Mouse (Mus musculus) testis, postnatal 14 days (tissue): Measurements from ENCODE around the gene Zfp664.

Experiments used
- DNase-seq: peaks from one replicate; pipeline ENCODE4 v3.0.0; 2021; ENCODE audit warnings: low spot score

Zfp664 gene

DNA sequence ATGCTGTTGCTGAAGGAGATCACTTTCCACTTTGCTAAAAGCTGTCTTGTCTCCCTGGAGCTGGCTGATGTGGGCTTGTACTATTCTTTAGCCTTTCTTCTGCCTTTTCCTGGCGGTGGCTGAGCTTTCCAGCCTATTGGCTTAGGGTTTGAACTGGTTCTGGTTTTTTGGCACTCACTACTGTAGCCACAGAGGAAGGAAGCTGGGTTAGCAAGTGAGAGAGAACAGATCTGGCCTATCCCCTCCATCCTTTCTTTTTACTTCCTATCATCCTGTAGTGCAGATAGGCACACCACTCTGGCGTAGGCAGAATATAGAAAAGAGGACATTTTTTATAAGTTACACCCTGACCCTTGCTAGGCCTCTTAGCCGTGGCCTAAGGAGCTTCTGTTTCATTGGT lies 10.6 kb downstream of the Zfp664 start:
- no peak for DNase-seq

DNA sequence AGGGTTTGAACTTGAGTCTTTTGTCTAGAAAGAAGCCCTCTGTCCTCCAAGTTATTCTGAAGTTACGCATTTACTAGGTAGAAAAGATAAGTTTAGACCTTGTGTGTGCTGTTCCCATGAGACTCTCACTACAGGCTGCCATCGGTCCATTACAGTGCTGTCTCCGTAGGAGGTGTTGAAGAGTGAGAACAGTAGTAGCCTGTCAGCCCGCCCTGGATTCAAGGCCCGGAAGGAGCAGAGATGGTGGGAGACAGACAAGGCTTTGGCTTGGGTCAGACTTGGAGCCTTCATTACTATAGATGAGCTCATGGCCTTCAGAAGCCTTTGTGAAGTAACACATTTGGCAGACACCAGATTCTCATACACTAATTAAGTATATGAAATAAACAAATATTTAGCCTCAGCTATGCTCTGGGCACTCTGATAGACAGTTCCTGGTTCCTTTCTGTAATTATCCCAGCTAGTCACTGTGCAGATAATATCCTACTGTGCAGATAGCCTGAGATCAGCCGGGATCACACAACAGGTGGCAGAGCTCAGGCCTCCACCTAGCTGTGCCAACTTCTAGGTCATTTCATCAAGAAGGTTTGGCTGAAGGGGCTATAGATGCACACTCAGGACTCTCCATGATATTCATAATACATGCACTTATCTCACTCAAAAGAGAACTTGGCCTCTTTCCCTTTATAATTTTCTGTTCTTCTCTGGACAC lies 11.6 kb downstream of the Zfp664 start:
- DNase-seq = no peak

GRCm38 (mm10) chr5:124879251-124879650 lies 16.8 kb downstream of the Zfp664 start:
- no peak for DNase-seq

DNA sequence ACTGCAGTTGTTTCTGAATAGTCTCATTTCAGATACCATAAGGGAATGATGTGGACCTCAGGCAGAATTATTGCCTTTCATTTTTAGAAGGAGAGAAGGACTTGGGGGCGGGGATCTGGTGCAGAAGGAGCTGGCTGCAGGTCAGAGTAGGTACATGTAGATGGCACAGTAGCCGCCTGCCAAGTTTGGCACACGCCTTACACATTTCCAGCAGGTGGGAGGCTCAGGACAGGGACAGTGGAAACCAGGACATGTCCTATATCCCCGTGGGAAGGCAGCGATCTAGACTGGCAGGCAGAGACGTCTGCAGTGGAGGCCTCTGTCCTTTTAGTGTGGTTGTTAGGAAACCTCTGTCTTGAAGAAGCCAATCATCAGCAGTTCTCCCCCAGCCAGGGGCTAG lies 17.3 kb downstream of the Zfp664 start:
- no peak for DNase-seq

GRCm38 (mm10) chr5:124883877-124884276 lies 21.4 kb downstream of the Zfp664 start:
- no peak for DNase-seq

DNA sequence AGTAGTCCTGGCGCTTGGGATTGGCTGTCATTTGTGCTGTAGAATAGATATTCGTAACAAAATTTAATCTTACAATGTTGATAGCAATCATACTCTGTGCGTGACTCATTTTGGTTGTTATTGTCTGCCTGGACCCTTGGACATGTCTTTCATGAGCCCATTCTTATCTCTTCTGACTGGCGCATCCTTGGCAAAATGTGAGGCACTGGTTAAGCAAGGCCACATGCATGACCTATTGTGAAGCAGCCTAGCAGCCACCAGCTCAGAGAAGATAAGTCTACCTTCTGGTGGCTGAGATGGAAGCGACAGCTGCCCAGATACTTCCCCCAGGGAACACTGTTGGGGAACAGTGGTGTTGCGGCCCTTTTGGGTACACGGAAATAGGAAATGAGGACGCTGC lies 26.2 kb downstream of the Zfp664 start:
- DNase-seq = no peak

DNA sequence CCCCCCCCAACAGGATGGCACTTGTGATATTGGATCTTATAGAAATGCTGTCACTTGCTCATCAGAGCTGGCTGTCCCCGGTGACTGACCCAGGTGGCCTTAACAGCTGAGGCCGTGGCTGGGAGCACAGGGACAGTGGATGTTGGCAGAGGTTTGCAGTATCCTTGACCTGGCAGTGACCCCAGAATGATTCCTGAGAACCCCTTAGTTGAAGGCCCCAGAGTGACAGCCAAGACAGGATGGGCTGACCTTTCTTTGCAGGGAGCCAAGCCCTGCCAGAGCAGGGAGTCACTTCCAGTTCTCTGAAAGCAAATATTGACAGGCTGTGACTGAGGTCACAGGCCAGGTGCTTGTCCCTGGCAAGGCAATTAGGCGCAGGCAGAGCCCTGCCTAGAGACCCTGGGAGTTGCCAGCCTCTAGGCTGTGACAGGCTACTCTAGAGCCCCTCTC lies 29.5 kb downstream of the Zfp664 start:
- DNase-seq = no peak

DNA sequence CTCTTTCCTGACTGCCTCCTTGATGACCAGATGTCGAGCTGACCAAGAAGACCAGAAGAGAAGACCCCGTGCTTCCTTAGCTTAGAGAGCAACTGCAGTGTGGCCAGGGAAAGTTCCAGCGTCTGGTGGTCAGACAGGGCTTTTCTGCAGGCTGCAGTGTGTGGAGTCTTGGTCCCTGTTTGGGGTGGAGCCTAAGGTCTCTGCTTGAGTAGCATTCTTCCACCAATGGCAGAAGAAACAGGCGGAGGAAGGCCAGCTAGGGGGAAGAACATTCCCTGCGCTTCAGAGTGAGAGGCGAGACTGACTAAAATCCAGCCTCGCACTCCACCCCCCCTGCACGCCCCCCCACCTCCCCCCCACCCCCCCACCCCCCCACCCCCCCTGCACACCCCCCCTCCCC lies 33.6 kb downstream of the Zfp664 start:
- no peak for DNase-seq

GRCm38 (mm10) chr5:124899945-124900631 lies 37.6 kb downstream of the Zfp664 start:
- peak; percentile 77 for DNase-seq

GRCm38 (mm10) chr5:124900738-124901490 lies 38.4 kb downstream of the Zfp664 start:
- DNase-seq = no peak

DNA sequence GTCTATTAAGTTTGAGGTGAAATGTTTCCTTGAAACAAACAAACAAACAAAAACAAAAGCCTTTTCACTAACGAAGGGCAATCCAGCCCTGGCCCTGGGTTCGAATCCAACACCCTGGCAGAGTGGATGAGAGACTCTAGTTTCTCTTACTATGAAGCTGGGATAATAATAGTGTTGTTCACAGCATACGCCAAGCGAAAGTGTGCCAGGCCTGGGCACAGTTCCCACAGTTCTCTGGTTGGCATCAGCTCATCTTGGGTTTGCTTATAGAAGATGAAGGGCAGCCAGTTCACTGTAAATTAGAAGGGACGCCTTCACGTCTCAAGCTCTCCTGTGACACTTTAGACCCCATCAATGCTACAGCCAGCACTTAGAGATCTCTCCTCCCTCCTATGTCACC lies 39.2 kb downstream of the Zfp664 start:
- no peak for DNase-seq

DNA sequence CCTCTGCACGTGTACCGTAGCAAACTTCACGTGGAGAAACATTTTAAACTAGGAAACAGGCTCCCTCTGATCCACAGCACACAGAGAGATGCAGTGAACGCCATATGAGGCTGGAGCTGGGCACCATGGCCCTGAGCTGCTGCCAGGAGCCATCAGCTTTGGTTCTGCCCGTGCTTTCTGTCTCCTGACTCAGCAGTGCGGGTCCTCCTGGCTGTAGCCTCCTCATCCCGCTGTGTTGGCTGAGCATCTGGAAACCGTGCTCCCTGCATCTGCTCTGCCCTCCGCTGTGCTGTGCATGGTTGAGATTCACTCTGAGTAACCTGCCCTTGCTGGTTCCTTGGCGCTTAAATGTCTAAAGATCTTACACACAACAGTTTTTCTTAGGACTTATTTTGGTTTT lies 39.7 kb downstream of the Zfp664 start:
- no peak for DNase-seq

- DNase-seq = no peak
Measured at GRCm38 (mm10) chr5:124903852-124904251, 41.4 kb downstream of the Zfp664 start.

GRCm38 (mm10) chr5:124906890-124907289 lies 44.4 kb downstream of the Zfp664 start:
- no peak for DNase-seq

GRCm38 (mm10) chr5:124908860-124909259 lies 46.4 kb downstream of the Zfp664 start:
- DNase-seq = peak; percentile 69

DNA sequence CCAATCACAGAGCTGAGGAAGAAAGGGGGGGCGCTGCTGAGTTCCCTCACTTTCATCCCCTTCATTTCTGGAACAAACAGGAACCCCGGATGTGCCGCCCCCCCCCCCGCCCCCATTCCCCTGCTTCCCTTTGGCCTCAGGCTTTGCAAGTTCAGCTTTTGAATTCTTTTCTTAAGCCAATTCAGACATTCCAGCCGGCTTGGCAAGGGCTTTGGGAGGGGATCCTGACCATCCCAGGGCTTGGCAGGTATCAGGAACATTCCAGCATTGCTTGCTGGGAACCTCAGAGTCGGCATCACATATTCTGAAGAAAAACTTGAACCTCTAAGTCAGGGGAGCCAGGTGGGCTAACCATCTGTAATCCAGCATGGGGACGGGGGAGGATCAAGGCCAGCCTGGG lies 49.8 kb downstream of the Zfp664 start:
- DNase-seq = no peak

GRCm38 (mm10) chr5:124912946-124913933 lies 50.7 kb downstream of the Zfp664 start:
- no peak for DNase-seq

- no peak for DNase-seq
Measured at GRCm38 (mm10) chr5:124919798-124920197, 57.3 kb downstream of the Zfp664 start.

- no peak for DNase-seq
Measured at GRCm38 (mm10) chr5:124921410-124921809, 58.9 kb downstream of the Zfp664 start.

DNA sequence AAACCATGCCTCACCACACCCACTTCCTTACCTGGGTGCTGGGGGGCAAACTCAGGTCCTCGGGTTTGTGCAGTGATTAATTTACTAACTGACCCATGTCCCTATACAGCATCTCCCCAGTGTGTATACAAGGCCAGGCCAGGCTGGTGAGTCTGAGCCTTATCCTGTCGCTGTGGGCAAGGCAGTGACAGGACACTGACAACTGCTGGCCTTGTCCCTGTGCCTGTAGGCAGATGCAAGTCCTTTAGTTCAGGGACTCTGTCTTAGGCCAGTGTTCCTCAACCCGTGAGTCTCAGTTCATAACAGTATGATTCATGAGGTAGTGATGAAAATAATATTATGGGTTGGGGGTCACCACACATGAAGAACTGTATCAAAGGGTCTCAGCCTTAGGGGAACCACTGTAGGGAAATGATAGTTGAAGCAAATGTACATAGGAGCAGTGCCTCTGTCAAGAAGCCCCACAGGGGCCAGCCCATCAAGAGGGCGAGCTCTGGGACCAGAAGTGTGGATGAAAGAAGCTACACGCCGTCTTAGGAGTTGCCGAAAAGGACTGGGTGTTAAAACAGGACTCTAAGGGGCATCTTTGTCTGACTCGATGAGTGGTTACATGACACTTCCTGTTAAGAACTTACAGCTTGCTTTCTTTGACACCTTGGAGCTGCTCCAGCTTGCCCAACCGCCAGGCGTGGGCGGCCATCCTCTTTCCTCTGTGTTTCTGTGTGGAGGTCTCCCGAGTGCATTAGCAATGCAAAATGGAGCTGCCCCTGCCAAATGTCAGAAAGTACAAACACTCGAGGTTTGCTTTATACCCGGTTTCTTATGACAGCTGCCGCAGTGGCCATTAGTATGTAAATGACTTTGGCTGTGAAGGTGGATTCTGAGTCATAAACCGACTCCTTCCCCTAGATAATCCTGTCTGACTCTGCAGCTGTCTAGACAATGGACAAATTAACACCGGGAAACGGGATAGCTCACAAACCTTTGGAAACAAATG lies 60.2 kb downstream of the Zfp664 start:
- DNase-seq = no peak
